Mouse (Mus musculus) left cerebral cortex, adult 9 months (tissue): Measurements from ENCODE around the gene Slc2a5.

Source experiments
- DNase-seq, 2 experiments: peaks; one replicate each; pipeline ENCODE4 v3.0.0; 2022; ENCODE audit warnings: low spot score in 2 of 2

The Slc2a5 gene

DNA sequence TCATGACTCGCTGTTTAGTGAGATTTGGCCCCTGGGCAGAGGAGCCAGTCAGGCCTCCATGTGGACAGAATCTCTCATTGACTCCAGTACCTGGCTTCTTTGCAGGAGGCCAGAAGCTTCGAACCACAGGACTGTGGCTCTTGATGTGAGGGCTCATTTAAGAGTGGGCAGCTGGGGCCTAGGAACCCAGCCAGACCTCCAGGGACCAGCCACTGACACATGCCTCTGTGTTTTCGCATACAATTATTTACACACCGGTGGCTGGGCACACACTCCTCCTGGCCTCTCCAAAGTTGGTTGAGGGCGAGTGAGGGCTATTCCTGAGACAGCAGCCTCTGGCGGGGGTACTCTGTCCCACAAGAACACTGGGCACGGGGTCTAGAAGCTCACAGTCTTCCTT, 21.3 kb downstream of the Slc2a5 start:
- no peak for DNase-seq

DNA sequence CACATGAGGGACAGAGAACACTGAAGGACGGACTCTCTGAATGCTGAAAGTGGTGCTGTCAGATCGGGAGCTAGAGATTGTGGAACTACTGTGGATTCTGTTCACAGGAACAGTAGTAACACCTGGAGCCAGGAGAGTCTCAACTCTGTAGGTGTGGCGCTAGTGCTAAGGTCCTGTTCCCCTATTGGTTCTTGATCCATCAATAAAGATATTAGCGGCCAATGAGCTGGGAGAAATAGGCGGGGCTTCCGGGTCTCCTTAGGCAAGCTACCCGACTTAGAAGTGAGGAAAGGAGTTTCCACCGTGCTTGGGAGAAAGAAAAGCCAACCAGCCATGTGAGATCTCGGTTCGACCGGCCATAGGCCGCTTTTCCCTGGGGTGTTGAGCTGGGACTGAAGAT, 25.2 kb downstream of the Slc2a5 start:
- no peak for DNase-seq

- no peak for DNase-seq
Measured at GRCm38 (mm10) chr4:150146286-150146685, 27.2 kb downstream of the Slc2a5 start.

- DNase-seq = no peak
Measured at GRCm38 (mm10) chr4:150151045-150151444, 32.0 kb downstream of the Slc2a5 start.

DNA sequence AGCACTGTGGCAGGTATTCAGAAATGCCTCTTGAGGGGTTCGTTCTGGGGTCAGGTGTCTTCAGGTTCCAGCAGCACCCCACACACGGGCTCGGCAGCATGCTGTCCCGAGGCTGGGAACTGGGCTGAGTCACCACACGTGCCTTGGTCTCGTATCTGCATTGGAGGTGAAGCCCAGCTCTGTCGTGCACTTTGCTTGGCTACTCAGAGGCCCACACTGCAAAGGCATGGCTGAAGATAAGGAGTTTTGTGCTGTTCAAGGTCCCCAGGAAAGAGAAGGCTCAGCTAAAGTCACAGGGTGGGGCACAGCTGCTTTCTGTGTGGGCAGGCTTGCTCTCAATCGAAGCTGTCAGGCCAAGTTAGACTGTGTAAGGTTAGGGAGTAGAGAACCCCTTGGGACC, 33.4 kb downstream of the Slc2a5 start:
- DNase-seq = no peak

DNA sequence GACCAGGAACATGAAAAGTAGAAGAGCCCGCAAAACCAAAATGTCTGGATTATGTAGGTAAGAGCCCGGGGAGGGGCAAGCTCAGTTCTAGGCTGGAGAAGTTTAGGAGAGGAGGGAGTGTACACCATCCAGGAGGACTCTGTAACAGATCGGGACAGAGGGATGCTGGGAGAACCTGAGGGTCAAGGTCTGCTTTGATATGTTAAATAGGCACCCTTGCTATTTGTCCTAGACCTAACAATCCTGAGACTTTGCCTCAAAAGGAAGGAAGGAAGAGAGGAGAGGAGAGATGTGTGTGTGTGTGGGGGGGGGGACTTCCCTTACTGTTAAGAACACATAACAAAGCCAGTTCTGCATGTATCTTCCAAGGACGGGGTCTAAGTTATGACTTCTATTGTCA, 36.2 kb downstream of the Slc2a5 start:
- no peak for DNase-seq

- DNase-seq = no peak
Measured at GRCm38 (mm10) chr4:150155731-150156130, 36.6 kb downstream of the Slc2a5 start.

DNA sequence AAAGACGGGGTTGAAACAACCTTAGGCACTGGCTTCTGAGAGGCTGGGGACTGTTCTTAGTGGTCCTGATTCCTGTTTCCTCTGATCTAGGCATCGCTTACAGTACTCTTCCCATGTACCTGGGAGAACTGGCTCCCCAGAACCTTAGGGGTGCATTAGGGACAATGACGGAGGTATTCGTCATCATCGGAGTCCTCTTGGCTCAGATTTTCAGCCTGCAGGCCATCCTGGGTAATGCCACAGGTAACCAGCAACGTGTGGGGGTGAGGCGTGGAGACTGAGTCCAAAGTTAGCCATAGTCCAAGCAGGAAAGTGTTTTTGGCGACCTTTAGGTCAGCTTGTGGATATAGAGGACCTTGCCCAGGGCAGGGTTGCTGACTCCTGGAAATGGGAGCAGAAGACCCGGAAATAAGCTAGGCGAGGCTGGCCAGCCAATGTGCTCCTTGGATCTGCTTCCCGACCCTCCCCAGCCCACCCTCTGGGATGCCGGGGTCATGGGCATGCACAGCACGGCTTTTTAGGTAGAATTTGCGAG, 38.3 kb downstream of the Slc2a5 start:
- no peak for DNase-seq

GRCm38 (mm10) chr4:150159458-150159857, 40.4 kb downstream of the Slc2a5 start:
- no peak for DNase-seq

GRCm38 (mm10) chr4:150162561-150163169, 43.6 kb downstream of the Slc2a5 start:
- DNase-seq = no peak

DNA sequence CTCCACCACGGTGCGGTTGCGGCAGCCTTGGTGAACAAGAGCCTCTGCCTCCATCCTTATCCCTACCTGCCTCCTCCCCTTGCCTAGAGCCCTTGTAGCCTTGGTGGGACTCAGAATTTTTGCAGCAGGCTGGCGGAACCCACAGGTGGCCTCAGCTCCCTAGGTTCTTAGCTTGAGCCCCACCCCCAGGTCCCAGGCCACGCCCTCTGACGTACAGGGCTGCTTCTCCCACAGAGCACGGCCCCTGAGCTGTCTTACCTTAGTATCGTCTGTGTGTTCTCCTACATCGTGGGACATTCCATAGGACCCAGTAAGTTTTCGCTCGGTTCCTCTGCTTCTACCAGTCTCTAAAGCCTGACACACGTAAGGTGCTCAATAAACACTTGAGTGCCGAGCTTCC, 45.8 kb downstream of the Slc2a5 start:
- no peak for DNase-seq

DNA sequence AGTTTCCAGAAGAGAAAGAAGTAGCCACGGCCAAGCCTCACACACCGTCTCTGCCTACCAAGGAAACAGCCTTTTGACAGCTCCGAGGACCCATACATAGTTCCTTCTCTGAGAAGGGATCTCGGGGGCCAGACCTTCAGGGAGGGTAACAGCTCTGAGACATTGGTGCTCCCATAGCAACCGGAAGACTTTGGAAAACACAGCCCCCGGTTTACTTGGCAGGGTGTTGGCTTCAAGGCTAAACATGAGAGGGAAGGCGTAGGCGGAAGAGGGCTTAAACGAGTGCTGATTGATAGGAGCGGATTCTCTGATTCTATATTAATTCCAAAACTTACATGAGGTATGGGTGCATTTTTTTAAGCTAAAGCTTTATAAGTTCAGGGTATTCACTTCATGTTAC, 49.3 kb downstream of the Slc2a5 start:
- peak; percentile 18 to 26 for DNase-seq

GRCm38 (mm10) chr4:150172107-150172506, 53.0 kb downstream of the Slc2a5 start:
- no peak for DNase-seq

DNA sequence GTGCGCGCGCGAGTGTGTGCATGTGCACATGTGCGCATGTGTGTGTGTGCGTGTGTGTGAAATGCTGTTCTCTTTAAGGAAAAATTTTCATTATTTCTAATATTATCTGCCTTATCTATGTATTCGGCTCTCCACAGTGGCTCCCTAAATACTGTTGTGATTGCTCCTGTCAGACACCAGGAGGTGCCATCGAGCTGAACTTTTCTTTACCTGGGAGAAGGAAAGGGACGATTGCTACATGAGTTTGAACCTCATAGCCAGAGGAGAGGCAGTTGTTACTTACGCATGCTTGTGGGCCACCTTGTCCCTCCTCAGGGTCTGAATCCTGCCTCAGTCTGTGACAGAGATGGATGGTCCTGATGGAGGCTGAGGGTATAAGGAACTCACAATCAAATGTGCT, 54.2 kb downstream of the Slc2a5 start:
- DNase-seq = peak in 1 of 2 experiments; percentile 30

DNA sequence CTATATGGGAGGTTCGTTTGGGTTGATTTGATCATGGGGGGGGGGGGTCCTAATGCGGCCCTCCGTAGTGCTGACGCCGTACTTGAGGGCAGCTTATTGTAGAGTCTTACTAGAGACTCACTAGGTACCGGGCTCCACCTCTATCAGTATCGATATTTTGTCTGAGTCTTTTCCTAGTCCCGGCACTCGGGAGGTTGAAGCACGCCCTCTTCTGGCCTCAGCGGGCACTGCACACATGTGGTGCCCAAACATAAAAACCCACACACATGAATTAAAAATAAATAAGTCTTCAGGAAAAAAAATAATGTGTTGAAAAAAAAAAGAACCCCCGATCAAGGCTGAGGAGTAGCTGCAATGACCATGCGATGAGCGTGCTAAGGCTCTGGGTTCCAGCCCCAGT, 54.9 kb downstream of the Slc2a5 start:
- DNase-seq = no peak

GRCm38 (mm10) chr4:150176535-150176934, 57.5 kb downstream of the Slc2a5 start:
- DNase-seq = peak in 1 of 2 experiments; percentile 10

DNA sequence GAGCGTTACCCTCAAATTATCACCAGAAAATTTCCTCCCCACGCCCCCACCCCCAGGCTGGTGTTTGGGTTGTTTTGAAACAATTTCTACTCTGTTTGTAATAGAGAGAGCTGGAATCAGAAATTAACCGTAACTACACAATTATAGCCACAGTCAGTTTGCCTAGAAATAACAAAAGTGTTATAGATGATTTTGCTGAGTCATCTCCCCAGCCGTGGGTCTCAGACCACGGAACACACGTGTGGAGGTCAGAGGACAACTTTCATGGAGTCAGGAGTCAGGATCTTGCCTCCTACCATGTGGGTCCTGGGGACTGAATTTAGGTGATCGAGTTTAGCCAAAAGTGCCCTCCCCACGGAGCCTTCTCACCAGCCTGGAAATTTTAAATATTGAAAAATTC, 58.0 kb downstream of the Slc2a5 start:
- no peak for DNase-seq

DNA sequence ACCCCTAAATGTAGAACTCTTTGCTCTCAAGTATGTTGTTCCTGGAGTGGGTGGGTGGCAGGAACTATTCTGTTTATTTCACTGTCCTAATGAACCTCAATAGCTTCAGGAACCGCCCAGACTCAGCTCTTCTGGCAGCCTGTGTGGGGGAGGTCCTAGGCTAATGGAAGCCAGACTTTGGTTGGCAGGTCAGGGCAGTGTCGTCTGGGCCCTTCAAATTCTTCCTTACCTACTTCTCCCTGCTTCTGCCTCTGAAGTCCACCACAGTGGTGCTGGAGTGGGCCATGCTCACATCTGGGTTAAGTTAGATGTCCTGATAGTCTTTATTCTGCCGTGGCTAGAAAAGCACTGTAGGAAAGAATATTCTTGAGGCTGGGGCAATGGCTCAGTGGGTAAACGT, 59.0 kb downstream of the Slc2a5 start:
- no peak for DNase-seq

DNA sequence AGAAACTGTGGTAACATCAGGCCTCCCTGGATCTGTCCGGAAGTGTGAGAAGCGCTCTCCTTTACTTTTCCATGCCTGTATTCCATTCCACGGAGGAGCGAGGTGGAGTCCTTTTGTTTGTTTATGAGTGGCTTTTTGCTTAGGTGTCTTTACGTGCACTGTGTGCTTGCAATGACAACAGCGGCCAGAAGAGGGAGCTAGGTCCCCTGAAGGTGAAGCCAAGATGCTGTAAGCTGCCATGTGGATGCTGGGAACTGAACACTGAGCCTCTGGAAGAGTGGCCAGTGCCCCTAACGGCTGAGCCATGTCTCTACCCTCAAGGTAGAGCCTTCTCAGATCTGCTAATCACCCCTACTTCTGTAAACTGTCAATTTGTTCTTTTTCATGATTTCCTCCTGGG, 62.2 kb downstream of the Slc2a5 start:
- DNase-seq = no peak

DNA sequence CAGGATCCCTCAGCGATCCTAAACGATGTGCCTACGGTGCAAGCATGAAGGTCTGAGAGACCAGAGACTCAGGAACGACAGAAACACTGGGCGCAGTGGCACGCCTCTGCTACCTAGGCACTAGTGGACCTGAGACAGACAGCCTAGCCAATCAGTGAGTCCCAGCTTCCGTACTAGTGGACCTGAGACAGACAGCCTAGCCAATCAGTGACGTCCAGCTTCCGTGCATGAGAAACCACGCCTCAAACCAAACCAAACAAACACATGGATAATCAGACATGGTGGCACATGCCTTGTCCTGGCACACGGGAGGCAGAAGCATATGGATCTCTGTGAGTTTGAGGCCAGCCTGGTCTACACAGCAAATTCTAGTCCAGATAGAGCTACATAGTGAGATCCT, 69.2 kb downstream of the Slc2a5 start:
- no peak for DNase-seq

GRCm38 (mm10) chr4:150192199-150192598, 73.1 kb downstream of the Slc2a5 start:
- no peak for DNase-seq
